In the genomic region with DNA sequence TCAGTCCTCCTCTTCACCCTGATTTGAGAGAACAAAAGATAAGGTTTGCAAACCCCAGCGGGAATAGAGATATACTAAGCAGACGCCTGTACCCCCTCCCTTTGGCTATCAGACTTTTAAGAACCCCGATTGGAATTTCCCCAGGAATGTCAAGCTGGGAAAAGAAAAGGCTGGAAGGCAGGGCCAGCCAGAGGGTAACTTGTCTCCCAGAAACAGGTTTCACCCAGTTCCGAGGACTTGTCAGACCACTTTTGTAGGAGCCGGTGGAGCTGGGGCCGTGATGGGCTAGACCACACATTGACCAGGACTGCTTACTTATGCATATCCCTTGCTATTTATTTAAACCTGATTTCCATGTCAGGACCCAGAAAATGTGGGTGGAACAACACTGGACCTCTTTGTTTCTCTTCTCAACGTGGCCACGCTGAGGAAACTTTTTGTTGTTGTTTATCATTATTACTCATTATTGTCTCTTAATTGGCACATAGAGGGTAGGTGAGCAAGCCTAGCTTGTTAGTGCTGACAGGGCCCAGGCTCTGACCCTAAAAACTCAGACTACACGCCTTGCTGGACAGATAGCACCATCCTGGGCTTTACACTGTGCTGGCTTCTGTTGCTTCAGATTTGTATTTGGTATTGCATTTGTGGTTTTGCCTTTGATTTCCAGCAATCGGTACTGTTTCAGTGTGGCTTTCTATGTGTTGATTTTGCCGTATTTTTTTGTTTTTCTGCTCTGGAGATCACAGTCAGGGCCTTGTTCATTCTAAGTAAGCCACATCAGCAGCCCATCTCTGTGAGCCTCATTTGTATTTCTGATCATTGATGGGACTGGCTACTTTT, we compare ENCODE assay signal across 9 mouse cellular contexts. TPM values are rescaled to one million over a fixed set of nuclear protein-coding genes. Genes with fewer than 3 reads are reported as not detected.
A peak's percentile ranks its signal among the peaks of the same experiment; 100 is the strongest.
DNase-seq lines count a peak whose midpoint lies in the region; ATAC-seq lines count a peak whose summit lies in the region.
"Had no signal": no experiment of that assay in that cellular context is flagged by ENCODE, and none has a peak within 500 bp of the region (broad histone marks: within the 10 kb centered on the region; RNA-seq: fewer than 3 reads in every experiment).

No protein-coding gene starts in this region.

- peak overlapping the region; percentile 57 for H3K9ac ChIP-seq in heart, embryonic 14.5 days (ENCODE audit: low read length)
- 0 out of 2 replicates have a peak overlapping the region, but pooled peaks have one; percentile 12 for H3K9ac ChIP-seq in intestine, embryonic 15.5 days

- no peaks in the 10 kb centered on the region for H3K27me3 ChIP-seq in heart, embryonic 14.5 days (ENCODE audit: control insufficient read depth, insufficient read depth, low read length)
- H3K27me3 ChIP-seq in intestine, embryonic 15.5 days (replicated peaks): no peaks in the 10 kb centered on the region

- H3K9me3 ChIP-seq in heart, embryonic 14.5 days (ENCODE audit: control insufficient read depth, low read length): no peaks in the 10 kb centered on the region
- no peaks in the 10 kb centered on the region for H3K9me3 ChIP-seq in intestine, embryonic 15.5 days

- intact Hi-C loops in heart, postnatal 25 days (cut with DNase I): no loop called here

- ATAC-seq in heart, embryonic 14.5 days (ENCODE audit: insufficient number of reproducible peaks, insufficient read depth, low FRiP score, low read depth): no peak
- ATAC-seq in intestine, embryonic 15.5 days: peak; percentile 72
- no peak for ATAC-seq in cerebellum, adult (ENCODE audit: insufficient number of reproducible peaks, low FRiP score, low TSS enrichment)

- peaks cover 52 to 80% of the 10 kb centered on the region in 2 experiments for H3K4me1 ChIP-seq in heart, embryonic 14.5 days (ENCODE audit: control insufficient read depth in 2 of 2, insufficient read depth in 2 of 2, low read length in 2 of 2)
- H3K4me1 ChIP-seq in intestine, embryonic 15.5 days (replicated peaks): peaks cover 55% of the 10 kb centered on the region

- no peak for DNase-seq in heart, postnatal 25 days (ENCODE audit: low spot score)
- peak; percentile 98 for DNase-seq in R1 (ENCODE audit: low read depth, low spot score)
- peak; percentile 22 for DNase-seq in lung, postnatal 14 days
- no peak for DNase-seq in layer of hippocampus, postnatal 25 days (ENCODE audit: extremely low spot score in 1 of 2, low spot score in 1 of 2)
- DNase-seq in cerebellum, postnatal 10 days: no peak
- DNase-seq: right cerebral cortex, postnatal 25 days had no signal

- H3K4me2 ChIP-seq in heart, embryonic 14.5 days (ENCODE audit: low read length): peak overlapping the region; percentile 26; the same call in 1 of the 2 replicates
- peak overlapping the region; percentile 18; the same call in 1 of the 2 replicates for H3K4me2 ChIP-seq in intestine, embryonic 15.5 days (replicated peaks)

- no peak overlapping the region for H3K4me3 ChIP-seq in heart, embryonic 14.5 days (ENCODE audit: control insufficient read depth in 1 of 2, insufficient read depth in 1 of 2, low read depth in 1 of 2, low read length in 2 of 2)
- H3K4me3 ChIP-seq in intestine, embryonic 15.5 days (replicated peaks): no peak overlapping the region

- H3K36me3 ChIP-seq in heart, embryonic 14.5 days (ENCODE audit: control insufficient read depth, insufficient read depth, low read length): no peaks in the 10 kb centered on the region
- no peaks in the 10 kb centered on the region; the same call in 1 of the 2 replicates for H3K36me3 ChIP-seq in intestine, embryonic 15.5 days

- peak overlapping the region; percentile 91 to 92 for H3K27ac ChIP-seq in heart, embryonic 14.5 days (replicated peaks in 1 of 2; ENCODE audit: control insufficient read depth in 1 of 2, insufficient read depth in 1 of 2, low read depth in 2 of 2, low read length in 2 of 2)
- peak overlapping the region; percentile 78 for H3K27ac ChIP-seq in intestine, embryonic 15.5 days

- WGBS in heart, embryonic 14.5 days: 19% methylated on average over 11 of the region's 11 CpGs
- 25% methylated on average over 11 of the region's 11 CpGs for WGBS in intestine, embryonic 15.5 days

RNA-seq across cellular contexts. Expression of gene Fignl1, which starts 20.6 kb away (rescaled TPM):
- 49.6 and 53.8 TPM in 2 replicates for polyA plus RNA-seq in heart, embryonic 14.5 days (2014; fragmentation: Nextera tagmentation; extraction: Ambion mirVana)
- total RNA-seq in heart, postnatal 25 days (2021): under 1 TPM; 0.59 to 0.60 TPM
- polyA plus RNA-seq in intestine, embryonic 15.5 days (2015; fragmentation: Nextera tagmentation; extraction: Ambion mirVana): 46.9 and 52.8 TPM in 2 replicates
- 1 to 10 TPM; 1.1 to 2.6 TPM for total RNA-seq in layer of hippocampus, postnatal 25 days (2021)

Comparison
In these comparisons a context has a peak if more than half of its experiments do, and no peak if none do; other contexts are left out.
1. DNase-seq: peak in R1 (single experiment) and lung, postnatal 14 days (single experiment); none in heart, postnatal 25 days (single experiment), layer of hippocampus, postnatal 25 days (0 of 2) and cerebellum, postnatal 10 days (0 of 2).